Mouse (Mus musculus) heart, embryonic 12.5 days (tissue): Measurements from ENCODE around the gene Bpifa5. TPM values are rescaled to one million over a fixed set of nuclear protein-coding genes. Genes with fewer than 3 reads are reported as not detected.

Source experiments
- ATAC-seq: fragments of 200-750 bp; cut with Nextera tagmentation; 2 replicates; pipeline ENCODE4 v1.8.0; 2017; ENCODE audit warnings: moderate TSS enrichment, moderate library complexity; ENCODE audit not compliant: insufficient number of reproducible peaks, low FRiP score
- H3K27ac ChIP-seq: fragments of 300-500 bp; sonication (generic); 2 replicates; pipeline ENCODE4 v1.5.1; 2016; ENCODE audit warnings: mild to moderate bottlenecking, moderate library complexity; ENCODE audit not compliant: poor library complexity, severe bottlenecking
- H3K27me3 ChIP-seq: fragments of 300-500 bp; sonication (generic); replicated peaks from 2 replicates; pipeline ENCODE4 v1.6.1; 2016; ENCODE audit warnings: mild to moderate bottlenecking, moderate library complexity
- H3K36me3 ChIP-seq: fragments of 300-500 bp; sonication (generic); 2 replicates; pipeline ENCODE4 v1.6.1; 2016; ENCODE audit warnings: mild to moderate bottlenecking, moderate library complexity
- H3K4me1 ChIP-seq: fragments of 300-500 bp; sonication (generic); replicated peaks from 2 replicates; pipeline ENCODE4 v1.6.1; 2016; ENCODE audit warnings: mild to moderate bottlenecking
- H3K4me2 ChIP-seq: fragments of 300-500 bp; sonication (generic); 2 replicates; pipeline ENCODE4 v1.6.1; 2016; ENCODE audit warnings: mild to moderate bottlenecking, moderate library complexity
- H3K4me3 ChIP-seq: fragments of 300-500 bp; sonication (generic); 2 replicates; pipeline ENCODE4 v1.5.1; 2016; ENCODE audit warnings: mild to moderate bottlenecking
- H3K9ac ChIP-seq: fragments of 300-500 bp; sonication (generic); 2 replicates; pipeline ENCODE4 v1.6.1; 2016; ENCODE audit warnings: mild to moderate bottlenecking, moderate library complexity
- H3K9me3 ChIP-seq: fragments of 300-500 bp; sonication (generic); replicated peaks from 2 replicates; pipeline ENCODE4 v1.6.1; 2016; ENCODE audit warnings: mild to moderate bottlenecking, moderate library complexity
- WGBS: fragments of 180-500 bp; shearing (Covaris S2); methylation state at CpG from one replicate; pipeline ENCODE4 v1.1.7; 2016; 5-methylcytosine and 5-hydroxymethylcytosine counted together
- polyA plus RNA-seq: library from polyadenylated mRNA; unstranded; fragments of >200 nt; fragmentation: Nextera tagmentation; extraction: Ambion mirVana; gene quantifications from 2 replicates; pipeline ENCODE4 v1.2.1, GENCODE M21; 2016

The Bpifa5 gene
- polyA plus RNA-seq, 1 experiment from 2014 or later: not detected

GRCm38 (mm10) chr2:154206908-154207307 lies 44.5 kb downstream of the Bpifa5 start:
- no peak overlapping the region for H3K4me2 ChIP-seq
- peaks cover 5% of the 10 kb centered on the region; the same call in 1 of the 2 replicates for H3K27me3 ChIP-seq
- peaks cover 7% of the 10 kb centered on the region; the same call in 1 of the 2 replicates for H3K4me1 ChIP-seq
- H3K9ac ChIP-seq: no peak overlapping the region
- H3K36me3 ChIP-seq: no peaks in the 10 kb centered on the region
- H3K27ac ChIP-seq: 0 out of 2 replicates have a peak overlapping the region, but pooled peaks have one; percentile 9
- peak; percentile 52 for ATAC-seq
- H3K4me3 ChIP-seq: no peak overlapping the region
- WGBS: 34% methylated on average over 7 of the region's 7 CpGs
- no peaks in the 10 kb centered on the region for H3K9me3 ChIP-seq

GRCm38 (mm10) chr2:154209112-154209511 lies 46.7 kb downstream of the Bpifa5 start:
- Histone ChIP-seq H3K9me3 (no peaks in the 10 kb centered on the region), H3K4me3 (no peak overlapping the region), H3K9ac (no peak overlapping the region), H3K27ac (no peak overlapping the region), H3K4me2 (no peak overlapping the region), H3K4me1 (peaks cover 7% of the 10 kb centered on the region; the same call in 1 of the 2 replicates), H3K27me3 (peaks cover 11% of the 10 kb centered on the region), H3K36me3 (no peaks in the 10 kb centered on the region)
- WGBS: 4% methylated on average over 3 of the region's 3 CpGs
- no peak for ATAC-seq

- H3K36me3 ChIP-seq: no peaks in the 10 kb centered on the region
- H3K27me3 ChIP-seq: peaks cover 17% of the 10 kb centered on the region; the same call in 1 of the 2 replicates
- no peak overlapping the region for H3K27ac ChIP-seq
- H3K4me2 ChIP-seq: no peak overlapping the region
- 69% methylated on average over 1 of the region's 1 CpGs for WGBS
- no peak overlapping the region for H3K4me3 ChIP-seq
- no peaks in the 10 kb centered on the region for H3K9me3 ChIP-seq
- ATAC-seq: no peak
- peaks cover 7% of the 10 kb centered on the region; the same call in 1 of the 2 replicates for H3K4me1 ChIP-seq
- H3K9ac ChIP-seq: no peak overlapping the region
Measured at GRCm38 (mm10) chr2:154211121-154211520, 48.7 kb downstream of the Bpifa5 start.

- peaks cover 17% of the 10 kb centered on the region; the same call in 1 of the 2 replicates for H3K27me3 ChIP-seq
- no peak for ATAC-seq
- no peaks in the 10 kb centered on the region for H3K9me3 ChIP-seq
- H3K4me2 ChIP-seq: no peak overlapping the region
- peaks cover 4% of the 10 kb centered on the region; the same call in 1 of the 2 replicates for H3K4me1 ChIP-seq
- WGBS: 80% methylated on average over 4 of the region's 4 CpGs
- no peak overlapping the region for H3K4me3 ChIP-seq
- H3K27ac ChIP-seq: no peak overlapping the region
- no peaks in the 10 kb centered on the region for H3K36me3 ChIP-seq
- H3K9ac ChIP-seq: no peak overlapping the region
Measured at GRCm38 (mm10) chr2:154211881-154212280, 49.5 kb downstream of the Bpifa5 start.

GRCm38 (mm10) chr2:154215191-154215590 lies 52.8 kb downstream of the Bpifa5 start:
- H3K27me3 ChIP-seq: peaks cover 17% of the 10 kb centered on the region; the same call in 1 of the 2 replicates
- H3K4me2 ChIP-seq: no peak overlapping the region
- H3K36me3 ChIP-seq: no peaks in the 10 kb centered on the region
- H3K27ac ChIP-seq: no peak overlapping the region
- H3K9ac ChIP-seq: no peak overlapping the region
- H3K9me3 ChIP-seq: no peaks in the 10 kb centered on the region
- ATAC-seq: no peak
- WGBS: 12% methylated on average over 5 of the region's 5 CpGs
- H3K4me1 ChIP-seq: no peaks in the 10 kb centered on the region
- no peak overlapping the region for H3K4me3 ChIP-seq

Other genes starting within 250 kb of the Bpifa5 start
- not detected in 2 replicates for gene Bpifb3, start 244.4 kb upstream of the Bpifa5 start, polyA plus RNA-seq
- not detected in 2 replicates for gene Bpifb4, start 224.4 kb upstream of the Bpifa5 start, polyA plus RNA-seq
- gene Bpifa6, start 187.7 kb upstream of the Bpifa5 start, polyA plus RNA-seq: not detected in 2 replicates
- not detected in 2 replicates for gene Bpifa2, start 154.3 kb upstream of the Bpifa5 start, polyA plus RNA-seq
- not detected in 2 replicates for gene Bpifa3, start 32.3 kb upstream of the Bpifa5 start, polyA plus RNA-seq
- gene Bpifa1, start 19.7 kb upstream of the Bpifa5 start, polyA plus RNA-seq: not detected in 2 replicates
- 0.12 and 0.14 TPM in 2 replicates for gene Bpifb1, start 28.2 kb downstream of the Bpifa5 start, polyA plus RNA-seq
- 0.14 and 0.33 TPM in 2 replicates for gene Bpifb5, start 61.1 kb downstream of the Bpifa5 start, polyA plus RNA-seq
- 0.29 TPM in 1 of 2 replicates, not detected in the other for gene Bpifb9a, start 95.2 kb downstream of the Bpifa5 start, polyA plus RNA-seq
- gene Bpifb9b, start 144.6 kb downstream of the Bpifa5 start, polyA plus RNA-seq: not detected in 2 replicates
- gene Cdk5rap1, start 210.4 kb downstream of the Bpifa5 start, polyA plus RNA-seq: 13.6 and 15.4 TPM in 2 replicates
- gene Snta1, start 245.5 kb downstream of the Bpifa5 start, polyA plus RNA-seq: 49.9 and 51.6 TPM in 2 replicates